Mouse (Mus musculus) ovary, postnatal 10 days (tissue): Measurements from ENCODE around the gene Tgfbi.
A peak's percentile ranks its signal among the peaks of the same experiment; 100 is the strongest.

Experiments
- DNase-seq: peaks from one replicate; pipeline ENCODE4 v3.0.0; 2022; ENCODE audit warnings: low spot score

Gene Tgfbi

DNA sequence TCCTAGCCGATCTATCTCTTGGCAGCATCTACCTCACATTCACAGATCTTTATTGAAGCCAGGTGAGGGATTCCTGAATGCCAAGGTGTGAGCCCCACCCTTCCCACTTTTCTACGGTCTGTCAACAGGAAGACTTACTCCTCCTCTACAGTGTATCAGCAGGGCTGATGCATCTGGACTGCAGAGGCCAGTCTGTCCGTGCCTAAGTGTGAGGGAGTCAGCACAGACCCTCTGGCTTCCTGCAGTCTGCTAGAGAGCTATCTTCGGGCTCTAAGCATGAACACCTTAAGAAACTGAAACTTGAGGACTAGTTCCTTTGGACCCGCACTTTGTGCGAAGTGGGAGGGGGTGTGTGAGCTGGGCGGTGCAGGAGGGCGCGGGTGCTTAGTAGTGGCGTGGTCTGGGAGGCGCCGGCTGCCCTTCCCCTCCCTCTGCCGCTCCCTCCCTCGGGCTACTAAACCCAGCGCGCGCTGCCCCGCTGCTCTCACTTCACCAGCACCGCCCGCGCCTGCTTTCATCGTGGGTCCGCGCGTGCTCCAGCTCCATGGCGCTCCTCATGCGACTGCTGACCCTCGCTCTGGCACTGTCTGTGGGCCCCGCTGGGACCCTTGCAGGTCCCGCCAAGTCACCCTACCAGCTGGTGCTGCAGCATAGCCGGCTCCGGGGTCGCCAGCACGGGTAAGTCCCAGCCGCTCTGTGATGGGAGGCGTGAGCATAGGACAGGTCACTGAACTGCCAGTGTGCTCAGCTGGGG lies at the start of gene Tgfbi:
Gene Tgfbi, plus strand, starts transcription at position 421 of the 754 bp plus-strand sequence.
- DNase-seq = peak; percentile 57

DNA sequence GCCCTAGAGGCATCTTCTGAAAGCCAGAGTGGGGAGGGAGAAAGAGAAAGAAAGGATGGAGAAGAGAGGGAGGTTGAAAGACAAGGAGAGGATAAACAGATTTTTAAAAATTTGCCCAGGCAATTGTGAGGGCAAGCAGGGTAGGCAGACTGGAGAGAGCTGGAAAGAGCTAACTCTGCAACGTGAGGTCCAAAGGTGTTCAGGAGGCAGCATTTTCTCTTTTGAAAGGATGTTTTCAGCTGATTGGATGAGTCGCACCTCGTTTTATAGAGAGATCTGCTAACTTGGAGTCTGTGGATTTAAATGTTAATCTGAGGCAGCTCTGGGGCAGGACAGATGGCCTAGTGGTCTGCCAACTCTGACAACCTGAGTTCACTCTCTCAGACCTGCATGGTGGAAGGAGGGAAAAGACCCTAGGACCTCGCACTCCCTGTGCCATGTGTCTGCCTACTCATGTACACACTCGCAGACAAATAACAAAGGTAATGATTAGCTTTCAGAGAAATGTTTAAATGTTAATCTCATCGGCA lies 49.4 kb upstream of the Tgfbi start:
- no peak for DNase-seq

DNA sequence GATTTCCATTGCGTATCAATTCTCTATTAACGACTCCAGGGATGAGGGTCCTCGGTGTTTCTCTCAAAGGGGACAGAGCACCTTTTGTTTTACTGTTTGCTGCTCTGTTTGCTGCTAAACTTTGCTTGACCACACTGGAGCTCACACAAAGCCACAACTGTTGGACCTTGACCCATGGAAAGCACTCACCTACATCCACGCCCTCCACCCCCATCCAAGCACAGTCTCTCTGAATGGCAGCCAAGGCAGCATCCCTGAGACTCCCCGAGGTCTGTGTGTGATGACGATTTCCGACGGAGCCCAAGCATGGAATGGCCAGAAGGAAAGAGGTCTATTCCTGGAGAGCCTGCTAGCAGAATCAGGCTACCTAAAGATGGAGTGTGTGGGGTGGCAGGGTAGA lies 48.2 kb upstream of the Tgfbi start:
- DNase-seq = no peak

DNA sequence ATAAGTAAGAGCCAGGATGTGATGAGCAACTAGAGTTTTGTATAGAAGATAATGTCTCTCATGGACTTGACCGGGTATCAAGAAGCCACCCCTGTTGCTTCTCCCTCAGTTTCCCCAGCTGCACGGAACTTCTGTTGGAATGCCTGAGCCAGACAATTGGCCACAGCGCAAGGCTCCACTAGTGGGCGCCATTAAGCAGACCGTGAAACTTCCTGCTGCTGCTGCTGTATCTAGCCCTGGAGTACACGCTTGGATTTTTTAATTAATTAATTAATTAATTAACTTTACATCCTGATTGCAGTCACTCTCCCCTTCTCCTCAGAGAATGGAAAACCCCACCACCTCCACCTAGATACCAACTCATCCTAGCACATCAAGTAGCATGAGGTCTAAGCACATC lies 46.2 kb upstream of the Tgfbi start:
- DNase-seq = no peak

GRCm38 (mm10) chr13:56566336-56566735 lies 43.0 kb upstream of the Tgfbi start:
- DNase-seq = no peak

DNA sequence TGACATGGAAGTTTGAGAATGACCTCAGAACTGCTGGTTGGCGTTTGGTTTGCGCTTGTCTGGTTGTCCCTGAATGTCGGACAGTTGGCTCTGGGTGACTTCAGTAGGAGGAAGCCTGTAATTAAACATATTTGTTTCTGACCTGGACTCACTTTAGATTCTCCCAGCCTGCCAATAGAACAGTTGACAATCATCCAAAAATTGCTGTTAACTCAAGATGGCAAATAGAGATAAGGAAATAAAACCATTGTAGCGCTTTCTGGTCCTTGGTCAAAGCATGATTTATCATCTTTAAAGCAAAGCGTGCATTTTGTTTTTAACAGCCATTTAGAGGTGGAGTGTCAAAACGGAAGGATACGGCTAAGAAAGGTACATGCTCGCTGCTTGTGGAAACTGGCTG lies 37.7 kb upstream of the Tgfbi start:
- no peak for DNase-seq

DNA sequence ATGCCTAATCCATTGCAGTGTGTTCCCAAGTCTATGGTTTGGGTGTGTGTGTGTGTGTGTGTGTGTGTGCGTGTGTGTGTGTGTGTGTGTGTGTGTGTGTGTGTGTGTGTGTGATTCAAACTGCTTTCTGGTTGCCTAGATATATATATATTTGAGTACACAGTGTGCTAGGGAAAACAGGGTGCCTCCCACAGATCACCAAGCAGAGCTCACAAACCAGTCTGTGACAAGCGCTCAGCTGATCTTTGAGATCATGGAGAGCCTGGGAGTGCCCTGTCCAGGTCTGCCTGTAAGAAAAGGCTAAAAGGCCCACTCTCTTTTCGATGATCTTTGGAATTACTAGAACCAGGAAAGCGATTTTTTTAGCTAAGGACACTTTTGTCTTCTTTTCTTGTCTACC lies 34.2 kb upstream of the Tgfbi start:
- no peak for DNase-seq

DNA sequence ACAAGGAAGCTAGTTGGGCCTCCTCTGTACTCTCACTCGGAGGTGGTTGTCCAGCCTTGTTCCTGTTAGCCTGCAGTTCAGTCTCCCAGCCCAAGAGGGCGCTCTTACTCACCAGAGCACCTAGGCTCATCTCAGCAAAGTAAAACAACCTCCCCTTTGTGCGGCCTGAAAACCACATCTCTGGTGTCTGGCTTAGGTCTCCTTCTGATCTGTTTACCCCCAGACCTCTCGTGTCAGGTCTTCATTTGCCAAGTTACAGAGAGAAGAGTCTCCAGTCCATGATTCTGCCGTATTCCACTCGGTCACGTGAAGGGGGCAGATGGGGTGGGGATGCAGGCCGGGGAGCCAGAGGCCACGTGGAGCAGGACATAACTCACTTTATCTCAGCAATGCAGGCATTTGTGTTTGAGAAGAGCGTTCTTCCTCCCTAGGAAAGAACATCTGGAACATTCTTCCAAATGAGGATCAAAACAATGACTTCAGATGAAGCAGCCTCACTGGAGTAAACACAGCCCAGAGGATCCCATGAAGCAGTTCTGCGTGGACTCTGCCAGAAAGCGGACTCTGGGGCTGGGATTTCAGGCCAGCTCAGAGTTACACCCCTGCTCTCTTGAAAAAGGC lies 33.5 kb upstream of the Tgfbi start:
- peak; percentile 54 for DNase-seq

GRCm38 (mm10) chr13:56578097-56578496 lies 31.2 kb upstream of the Tgfbi start:
- DNase-seq = no peak

DNA sequence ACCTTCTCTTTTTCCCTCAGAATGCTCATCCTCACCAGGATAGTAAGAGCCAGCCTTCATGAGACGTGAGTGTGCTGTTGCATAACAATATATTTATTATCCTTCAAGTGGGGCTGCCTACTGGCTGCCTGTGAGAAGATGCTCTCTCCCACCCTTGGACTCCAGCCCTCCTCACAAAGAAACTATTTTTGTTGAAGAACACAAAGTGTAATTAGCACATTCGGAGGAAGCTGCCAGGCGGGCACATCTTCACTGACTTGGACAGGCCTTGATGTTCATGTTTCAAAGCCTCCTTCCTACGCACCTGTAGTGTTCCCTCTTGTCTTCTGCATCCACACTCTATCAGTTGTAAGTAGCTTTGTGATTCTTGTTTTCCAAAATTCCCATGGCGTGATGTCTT lies 28.9 kb upstream of the Tgfbi start:
- no peak for DNase-seq

GRCm38 (mm10) chr13:56581512-56581911 lies 27.8 kb upstream of the Tgfbi start:
- DNase-seq = no peak

- DNase-seq = peak; percentile 59
These were observed 27.3 kb upstream of the Tgfbi start for GRCm38 (mm10) chr13:56581961-56582434.

GRCm38 (mm10) chr13:56582720-56583119 lies 26.6 kb upstream of the Tgfbi start:
- DNase-seq = no peak

DNA sequence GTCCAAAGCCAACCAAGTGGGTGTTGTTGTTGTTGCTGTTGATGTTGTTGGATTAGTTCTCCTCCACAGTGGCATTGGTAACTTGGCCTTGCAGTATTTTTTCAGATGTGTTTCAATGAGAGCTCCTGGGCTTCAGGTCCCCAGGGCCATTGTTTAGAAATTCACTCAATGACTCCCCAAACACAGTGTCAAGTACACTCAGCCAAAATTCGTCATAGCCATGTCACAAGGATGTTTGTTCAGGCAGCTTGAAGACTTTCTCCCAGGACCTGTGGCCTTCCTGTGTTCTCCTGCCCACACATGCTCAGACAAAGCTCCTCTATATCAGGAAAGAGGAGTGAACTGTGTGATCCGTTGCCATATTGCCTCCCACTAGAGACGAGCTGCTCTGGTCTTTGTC lies 23.3 kb upstream of the Tgfbi start:
- DNase-seq = no peak

DNA sequence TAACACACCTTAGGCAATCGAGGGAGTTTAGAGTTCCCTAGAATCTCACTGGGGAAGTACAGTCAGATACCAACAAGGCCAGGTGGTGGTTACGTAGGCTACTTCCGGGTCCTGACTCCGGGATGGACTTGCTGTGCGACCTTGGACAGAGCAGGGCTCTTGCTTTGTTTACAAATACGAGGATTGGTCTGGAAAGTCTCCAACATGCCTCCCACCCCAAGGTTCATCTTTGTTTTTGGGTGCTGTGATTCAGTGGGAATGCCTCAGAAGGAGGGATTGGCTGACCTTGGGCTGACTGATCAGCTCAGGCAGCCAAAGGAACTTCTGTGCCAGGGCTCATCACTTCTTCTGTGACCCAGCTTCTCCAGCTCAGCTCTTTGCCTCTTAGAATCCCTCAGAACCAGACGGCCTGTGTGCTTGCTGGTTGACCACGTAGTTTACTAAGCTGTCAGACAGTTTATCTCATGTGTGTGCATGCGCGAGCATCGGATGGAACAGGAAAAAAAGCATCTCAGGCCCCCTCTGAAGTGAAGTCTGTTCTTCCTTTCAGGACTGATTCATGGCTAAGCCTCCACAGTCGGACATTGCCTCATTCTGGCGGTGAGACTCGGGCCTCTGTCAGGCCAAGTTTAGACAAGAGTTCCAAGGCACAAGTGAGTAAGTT lies 20.7 kb upstream of the Tgfbi start:
- DNase-seq = no peak

DNA sequence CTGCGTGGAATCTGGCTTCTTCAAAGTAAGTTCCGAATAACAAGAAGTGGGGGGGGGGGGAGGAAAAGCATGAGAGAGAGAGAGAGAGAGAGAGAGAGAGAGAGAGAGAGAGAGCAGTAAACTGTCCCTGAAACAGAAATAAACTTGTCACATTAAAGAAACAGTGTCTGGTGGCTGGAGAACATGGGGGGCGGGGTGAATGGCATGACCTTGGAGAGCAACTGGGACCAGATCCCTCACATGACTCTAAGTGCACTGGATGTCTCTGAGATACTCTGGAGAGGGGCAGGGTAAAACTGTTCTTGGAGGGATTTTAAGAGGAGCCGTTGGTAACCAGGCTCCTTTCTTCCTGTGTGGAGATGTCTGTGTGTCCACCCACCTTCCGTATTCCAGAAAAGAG lies 19.1 kb upstream of the Tgfbi start:
- no peak for DNase-seq

- DNase-seq = no peak
These were observed 18.1 kb upstream of the Tgfbi start for GRCm38 (mm10) chr13:56591191-56591590.

DNA sequence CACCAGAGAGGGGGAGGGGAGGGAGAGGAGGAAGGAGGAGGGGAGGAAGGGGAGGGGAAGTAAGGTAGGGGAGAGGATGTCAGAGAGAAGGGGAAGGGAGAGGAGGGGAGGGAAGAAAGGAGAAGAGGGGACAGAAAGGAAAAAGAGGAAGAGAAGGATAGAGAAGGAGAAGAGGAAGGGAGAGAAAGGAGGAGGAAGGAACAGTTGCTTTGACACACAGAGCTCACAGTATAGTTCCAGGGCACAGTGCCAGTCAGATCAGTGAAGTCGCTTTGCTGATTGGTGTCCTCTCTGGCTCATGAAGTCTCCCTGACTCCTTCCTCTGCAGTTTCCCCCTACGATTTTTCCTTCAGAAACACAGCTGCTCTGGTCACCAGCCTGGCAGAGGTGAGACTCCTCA lies 17.4 kb upstream of the Tgfbi start:
- DNase-seq = no peak

GRCm38 (mm10) chr13:56593196-56593595 lies 16.1 kb upstream of the Tgfbi start:
- DNase-seq = no peak

- no peak for DNase-seq
These were observed 15.3 kb upstream of the Tgfbi start for GRCm38 (mm10) chr13:56593961-56594391.

GRCm38 (mm10) chr13:56595246-56595645 lies 14.1 kb upstream of the Tgfbi start:
- no peak for DNase-seq

- no peak for DNase-seq
These were observed 12.0 kb upstream of the Tgfbi start for GRCm38 (mm10) chr13:56597296-56597695.
